Mouse (Mus musculus): Measurements from ENCODE around the gene Rpl5.

DNA sequence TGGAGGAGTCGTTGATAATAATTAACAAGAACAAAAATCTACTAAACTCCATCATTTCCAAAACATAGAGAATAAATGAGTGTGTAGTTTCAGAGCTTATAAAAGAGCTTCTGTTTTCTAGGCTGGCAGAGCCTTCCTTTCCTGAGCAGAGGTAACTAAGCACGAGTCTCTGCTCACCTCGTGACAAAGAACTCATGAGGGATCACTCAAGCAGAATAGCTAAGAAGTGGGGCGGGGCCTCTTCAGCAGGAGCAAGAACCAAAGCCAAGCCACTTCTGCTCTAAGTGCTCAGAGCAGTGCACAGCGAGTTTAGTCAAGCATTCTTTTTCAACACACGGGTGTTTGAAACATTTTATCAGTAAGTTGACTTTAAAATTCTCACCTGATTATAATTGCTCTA is 40.9 kb downstream of the Rpl5 start:
- TF ChIP-seq CTCF (IDR thresholded peaks at IDR 0.05; ENCODE audit: borderline replicate concordance, insufficient read depth, low read depth, low read length) (no peak), POLR2A (IDR thresholded peaks at IDR 0.05; ENCODE audit: borderline replicate concordance, insufficient read depth, low read length) (no peak)
